Mouse (Mus musculus) thymus, adult 18-20 months (tissue): ENCODE data around the gene Pla2g2d.

ENCODE experiments used
- DNase-seq, 2 experiments: peaks; one replicate each; pipeline ENCODE4 v3.0.0; 2022; ENCODE audit warnings: mixed read lengths in 2 of 2

Gene Pla2g2d

DNA sequence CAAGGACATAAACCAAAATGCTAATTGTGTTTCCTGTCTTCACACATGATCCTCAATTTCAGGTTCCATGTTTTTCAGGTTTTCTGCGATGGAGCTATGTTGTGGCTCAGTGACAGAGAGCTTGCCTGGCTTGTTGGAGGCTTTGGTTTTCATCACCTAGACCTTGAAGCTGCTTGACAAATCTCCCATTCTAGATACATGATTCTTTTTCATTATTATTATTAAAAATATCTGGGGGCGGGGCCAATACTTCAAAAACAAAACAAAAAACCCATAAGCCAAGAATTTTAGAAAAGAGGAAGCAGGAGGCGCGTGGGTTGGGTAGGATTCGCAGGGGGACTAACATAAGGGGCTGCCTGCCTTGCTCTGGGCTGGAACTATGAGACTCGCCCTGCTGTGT is at the start of gene Pla2g2d:
TSS of gene Pla2g2d (plus strand) at position 301 of the 400 bp plus-strand sequence.
- DNase-seq = no peak

DNA sequence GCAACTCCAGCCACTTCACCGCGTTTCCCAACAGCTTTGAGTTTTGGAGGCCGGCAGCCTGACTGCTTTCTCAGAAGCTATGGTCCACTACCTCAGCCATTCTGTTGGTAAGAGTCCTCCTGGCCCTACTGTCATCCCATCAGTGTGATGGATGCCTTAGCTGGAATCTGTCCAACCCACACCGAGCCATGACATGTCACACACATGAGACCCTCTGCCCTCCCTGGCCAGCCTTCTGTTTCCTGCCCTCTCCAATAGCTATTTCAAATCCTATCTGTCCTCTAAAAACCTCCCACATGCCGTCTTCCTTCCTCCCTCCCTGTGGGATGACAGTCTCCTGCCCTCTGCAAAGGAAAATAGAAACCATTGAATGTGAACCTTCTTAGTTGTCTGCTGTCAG is 49.8 kb upstream of the Pla2g2d start:
- DNase-seq = no peak

DNA sequence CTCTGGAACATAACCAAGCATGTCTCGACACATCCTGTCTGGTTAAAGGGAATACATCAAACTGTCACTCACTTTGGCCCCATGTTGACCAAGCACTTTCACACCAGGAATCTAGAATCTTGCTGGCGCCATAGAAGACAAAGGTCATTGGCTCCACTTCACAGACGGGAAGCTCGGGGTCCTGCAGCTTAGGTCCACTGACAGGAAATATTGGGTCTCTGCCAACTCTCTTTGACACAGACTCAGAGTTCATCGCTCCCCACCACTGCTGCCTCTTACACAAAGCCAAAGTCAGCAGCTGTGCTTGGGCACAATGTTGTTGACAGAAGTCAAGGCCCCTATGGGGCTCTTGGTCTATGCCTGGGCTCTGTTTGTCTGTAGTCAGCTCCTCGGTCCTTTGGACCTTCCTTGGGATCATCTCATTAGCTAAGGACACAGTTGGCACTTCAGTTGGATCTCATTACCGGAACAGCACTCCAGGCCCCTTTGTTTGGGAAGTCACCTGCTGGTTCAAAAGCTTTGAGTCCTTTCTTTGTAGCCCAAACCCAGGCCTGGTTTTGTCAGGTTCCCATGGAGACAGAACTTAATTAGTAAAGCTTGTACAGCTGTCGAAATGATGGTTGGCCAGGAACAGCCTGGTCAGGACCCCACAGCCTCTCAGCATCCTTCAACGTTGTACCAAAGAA is 46.4 kb upstream of the Pla2g2d start:
- no peak for DNase-seq

DNA sequence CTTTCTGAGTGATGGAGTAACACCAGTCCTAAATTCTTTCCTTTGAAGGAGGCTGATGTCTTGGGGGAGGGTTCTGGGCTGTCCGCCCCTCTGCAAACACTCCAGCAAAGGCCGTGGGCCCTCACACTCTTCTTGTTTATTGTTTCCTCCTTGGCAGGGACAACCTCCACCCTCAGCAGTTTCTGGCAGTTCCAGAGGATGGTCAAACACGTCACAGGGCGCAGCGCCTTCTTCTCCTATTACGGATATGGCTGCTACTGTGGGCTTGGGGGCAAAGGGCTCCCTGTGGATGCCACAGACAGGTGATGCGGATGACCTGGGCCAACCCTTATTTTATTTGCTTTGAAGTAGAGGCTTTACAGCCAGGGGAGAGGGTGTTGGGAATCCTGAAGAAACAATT is 41.4 kb upstream of the Pla2g2d start:
- no peak for DNase-seq

DNA sequence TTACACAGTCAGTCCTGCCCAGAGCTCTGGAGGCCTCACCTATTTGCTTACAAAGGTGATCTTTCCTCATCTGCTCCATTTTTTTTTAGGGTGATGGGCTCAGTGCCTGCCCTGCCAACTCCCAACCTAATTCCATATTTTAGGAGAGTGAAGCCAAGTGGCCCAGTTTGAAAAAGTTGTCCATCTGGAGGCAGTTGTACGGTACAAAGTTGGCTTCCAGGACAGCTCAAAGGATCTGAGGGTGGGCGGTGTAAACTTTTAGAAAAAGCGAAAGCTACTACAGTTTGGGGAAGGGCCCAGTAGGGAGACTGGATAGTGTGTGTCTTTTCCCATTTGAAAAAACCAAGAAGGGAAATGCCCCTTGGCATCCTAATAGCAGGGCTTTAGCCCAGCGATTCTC is 40.7 kb upstream of the Pla2g2d start:
- DNase-seq = no peak

DNA sequence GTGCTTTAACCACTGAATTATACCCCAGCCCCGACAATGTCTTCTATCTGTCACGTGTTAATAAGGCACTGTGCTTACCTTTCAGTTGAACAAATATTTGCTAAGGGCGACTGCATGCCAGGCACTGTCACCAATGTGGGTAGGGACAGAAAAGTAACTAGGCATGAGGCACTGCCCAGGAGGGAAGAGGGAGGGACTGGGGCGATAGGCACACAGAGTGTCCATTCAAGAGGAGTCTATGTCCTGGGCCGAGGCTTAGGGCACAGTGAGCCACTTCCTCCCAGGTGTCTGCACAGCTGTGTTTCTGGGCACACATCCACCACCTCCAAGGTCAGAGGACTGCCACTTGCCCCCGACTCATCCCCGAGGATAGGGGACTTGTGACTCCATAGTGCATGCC is 38.5 kb upstream of the Pla2g2d start, which contains the start of gene Ubxn10:
TSS of gene Ubxn10 (minus strand) at position 137 of the 400 bp plus-strand sequence.
- DNase-seq = no peak

DNA sequence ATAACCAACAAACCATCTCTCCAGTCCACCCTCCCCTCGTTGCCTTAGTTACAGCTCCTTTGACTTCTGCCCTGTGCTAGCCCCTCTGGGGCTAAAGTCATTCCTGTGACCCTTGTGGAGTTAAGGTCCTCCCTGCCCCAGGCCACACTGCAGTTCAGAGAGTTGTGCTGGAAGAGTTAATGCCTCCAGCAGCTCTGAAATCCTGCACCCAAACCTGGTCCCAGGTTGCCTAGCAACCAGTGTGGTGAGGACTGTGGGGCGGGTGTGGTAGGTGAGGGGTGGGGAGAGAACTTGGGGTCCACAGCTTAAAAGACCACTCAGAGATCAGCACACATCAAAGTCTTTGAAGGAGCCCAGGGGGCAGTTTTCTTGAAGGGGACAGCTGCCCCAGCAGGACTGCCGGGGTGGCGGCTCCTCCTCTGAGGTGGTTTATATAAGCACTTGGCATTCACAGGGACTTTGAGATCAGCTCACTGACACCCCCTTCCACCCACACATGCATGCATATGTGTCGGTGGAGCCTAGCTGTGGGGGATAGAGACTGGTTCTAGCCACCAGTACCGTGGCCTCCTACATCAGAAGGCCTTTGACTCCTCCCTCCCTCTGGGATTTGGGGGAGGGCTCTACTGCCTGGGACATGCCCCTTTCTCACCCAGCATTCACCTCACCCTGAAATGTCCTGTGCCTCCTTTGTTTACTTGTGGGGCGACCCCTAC is 36.2 kb upstream of the Pla2g2d start:
- no peak for DNase-seq

DNA sequence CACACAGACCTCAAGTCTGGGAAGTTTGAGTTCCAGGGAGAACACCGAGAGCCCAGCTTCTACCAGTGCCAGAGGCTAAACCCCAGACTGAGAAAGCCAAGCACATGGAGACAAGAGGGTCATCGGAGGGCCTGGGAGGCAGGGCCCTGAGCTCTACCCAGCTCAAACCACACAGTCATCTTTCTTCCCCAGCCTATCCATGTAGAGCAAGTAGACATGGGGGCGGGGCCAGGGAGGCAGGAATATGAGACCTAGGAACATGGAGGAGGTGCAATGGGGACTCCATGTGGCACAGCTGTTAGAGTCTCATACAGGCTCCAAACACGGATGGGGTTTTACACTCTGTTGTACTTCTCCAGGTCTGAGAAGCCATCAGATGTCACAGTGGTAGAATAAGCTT is 29.7 kb upstream of the Pla2g2d start:
- no peak for DNase-seq

DNA sequence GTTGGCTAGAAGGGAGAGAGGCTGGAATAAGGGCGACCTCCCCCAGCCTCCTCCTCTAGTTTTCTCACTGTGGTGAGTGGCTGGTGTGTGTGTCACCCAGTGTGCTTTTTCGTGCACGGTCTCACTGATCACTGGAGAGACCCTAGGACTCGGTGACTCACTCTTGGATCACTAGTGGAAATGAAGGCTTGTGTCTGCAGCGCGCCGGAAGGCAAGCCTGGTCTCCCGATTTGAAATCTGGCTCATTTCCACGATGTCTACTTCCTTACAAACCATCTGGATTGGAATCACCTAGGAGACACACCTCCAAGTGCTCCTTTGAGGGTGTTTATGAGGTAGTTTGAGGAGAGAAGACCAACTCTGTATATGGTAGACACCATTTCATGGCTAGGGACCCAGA is 28.7 kb upstream of the Pla2g2d start:
- DNase-seq = no peak

DNA sequence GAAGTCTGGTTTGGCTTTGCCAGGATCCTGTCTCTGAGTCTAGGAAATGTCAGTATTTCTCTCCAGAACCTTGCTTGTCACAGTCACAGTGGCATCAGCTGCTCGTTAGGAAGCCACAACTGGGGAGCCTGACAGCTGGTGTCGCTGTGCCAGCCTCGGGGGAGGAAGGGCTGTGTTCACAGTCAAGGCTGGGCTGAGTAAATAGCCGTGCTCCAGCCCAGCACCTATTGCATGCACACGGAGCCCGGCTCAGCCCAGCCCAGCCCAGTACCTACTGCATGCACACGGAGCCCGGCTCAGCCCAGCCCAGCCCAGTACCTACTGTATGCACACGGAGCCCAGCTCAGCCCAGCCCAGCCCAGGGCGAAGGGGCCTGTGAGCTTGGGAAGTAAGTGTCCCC is 27.7 kb upstream of the Pla2g2d start:
- DNase-seq = peak in 1 of 2 experiments; percentile 19

DNA sequence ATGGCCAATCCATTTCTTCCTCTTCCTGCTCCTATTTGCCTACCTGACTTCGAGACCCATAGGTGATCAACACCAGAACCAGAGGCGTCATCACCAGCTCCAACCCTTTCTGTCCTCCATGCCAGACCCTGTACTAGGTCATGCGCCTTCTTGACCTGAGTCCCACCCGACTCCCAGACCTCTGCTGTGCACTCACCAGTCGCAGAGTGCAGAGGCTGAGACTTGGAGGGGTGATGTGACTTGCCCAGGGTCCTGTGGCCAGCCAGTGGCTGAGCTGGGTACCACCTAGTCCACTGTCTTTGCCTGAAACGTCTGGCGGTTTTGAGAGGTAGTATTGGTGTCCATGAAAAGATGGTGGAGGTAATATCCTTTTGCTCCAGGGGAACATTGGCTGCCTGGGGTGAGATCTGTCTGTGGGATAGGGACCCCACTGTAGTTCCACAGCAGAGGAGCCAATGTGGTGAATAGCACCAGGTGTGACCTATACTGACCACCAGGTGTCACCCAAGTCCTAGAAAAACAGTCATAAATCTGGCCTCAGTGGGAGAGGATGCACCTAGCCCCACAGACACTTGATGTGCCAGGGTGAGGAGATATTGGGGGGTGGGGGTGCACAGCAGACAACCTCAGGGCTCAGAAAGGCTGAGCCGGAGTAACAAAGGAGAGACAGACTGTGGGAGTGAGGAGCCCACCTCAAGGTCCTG is 27.0 kb upstream of the Pla2g2d start:
- DNase-seq = no peak

DNA sequence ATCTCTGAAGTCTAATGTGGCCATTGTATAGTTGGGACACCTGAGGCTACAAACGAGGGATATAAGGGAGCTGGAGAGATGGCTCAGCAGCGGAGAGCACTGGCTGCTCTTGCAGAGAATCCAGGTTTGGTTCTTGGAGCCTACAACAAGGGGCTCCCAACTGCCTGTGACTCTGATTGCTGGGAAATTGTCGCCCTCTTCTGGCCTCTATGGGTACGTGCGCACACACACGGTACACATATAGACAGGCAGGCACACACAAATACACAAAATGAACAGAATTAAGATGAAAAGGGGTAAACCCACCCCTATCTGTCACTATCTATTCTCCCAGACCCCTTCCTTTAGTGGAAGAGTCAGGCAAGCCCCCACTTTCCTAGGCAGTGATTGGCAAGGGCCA is 22.9 kb upstream of the Pla2g2d start:
- DNase-seq = no peak

DNA sequence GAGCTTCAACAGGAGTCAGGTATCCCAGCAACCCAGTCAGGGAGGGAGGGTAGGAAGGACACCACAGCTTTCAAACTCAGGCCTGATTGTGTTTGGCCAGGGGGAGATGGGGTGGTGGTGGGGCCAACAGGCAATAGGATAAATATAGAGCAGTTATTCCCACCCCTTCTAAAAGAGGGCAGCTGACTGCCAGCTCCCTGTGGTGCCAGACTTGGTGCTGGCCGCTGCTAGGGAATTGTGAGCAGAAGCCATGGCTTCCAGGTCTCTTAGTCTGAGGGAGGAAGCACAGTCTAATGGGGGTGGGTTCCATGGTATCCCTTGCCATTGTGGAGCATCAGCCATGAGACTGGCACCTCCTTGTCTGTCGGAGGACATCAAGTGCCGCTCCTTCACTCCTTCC is 21.9 kb upstream of the Pla2g2d start:
- DNase-seq = no peak

DNA sequence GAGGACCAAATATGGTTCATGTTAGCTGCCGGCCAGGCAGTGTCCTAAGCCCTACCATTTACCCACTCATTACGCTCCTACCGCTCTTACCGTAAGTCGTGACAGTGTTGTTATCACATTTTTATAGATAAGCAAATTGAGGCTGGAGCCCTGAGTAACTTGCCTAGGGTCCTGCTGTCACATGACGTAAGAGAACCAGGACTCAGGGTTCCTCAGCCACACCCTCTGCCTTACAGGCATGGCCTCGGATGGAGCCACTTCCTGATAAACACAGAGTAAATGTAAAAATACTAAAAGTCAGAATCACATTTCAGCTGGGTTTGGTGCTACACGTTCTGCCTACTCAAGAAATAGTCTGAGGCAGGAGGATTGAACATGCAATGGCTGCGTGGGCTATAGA is 21.1 kb upstream of the Pla2g2d start:
- DNase-seq = no peak

DNA sequence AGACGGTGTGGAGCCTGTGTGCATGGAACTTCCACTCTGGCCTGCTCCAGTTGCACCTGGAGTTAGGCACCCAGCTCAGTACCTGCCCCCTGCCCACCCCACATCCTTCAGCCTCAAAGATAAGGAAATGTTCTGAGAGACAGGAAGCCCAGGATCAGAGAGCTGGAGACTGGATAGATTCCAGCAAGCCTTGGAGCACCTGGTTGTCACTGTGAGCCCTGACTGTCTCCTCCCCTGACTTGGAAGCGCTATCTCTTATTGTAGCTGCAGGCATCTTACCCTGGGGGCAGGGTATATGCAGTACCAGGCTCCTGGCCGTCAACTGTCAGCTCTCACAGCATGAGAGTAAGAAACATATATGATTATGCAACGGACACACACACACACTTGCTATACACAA is 20.1 kb upstream of the Pla2g2d start:
- DNase-seq = no peak

DNA sequence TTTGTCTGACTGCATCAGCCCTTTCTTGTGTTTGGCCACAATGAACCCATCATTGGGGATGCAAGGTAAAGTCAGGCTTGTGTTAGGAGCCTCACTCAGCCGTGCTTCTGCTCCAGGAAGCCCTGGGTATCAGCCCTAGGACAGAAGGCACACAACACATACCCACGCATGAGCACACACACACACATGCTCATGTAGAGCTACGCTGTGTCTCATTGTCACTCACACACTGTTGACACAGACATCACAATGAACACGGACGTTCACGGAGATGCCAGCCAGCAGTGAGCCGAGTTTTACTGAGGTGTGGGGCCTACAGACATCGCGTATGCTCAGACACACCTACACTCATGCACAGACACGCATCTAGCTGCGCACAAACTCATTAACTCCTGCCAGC is 19.6 kb upstream of the Pla2g2d start:
- no peak for DNase-seq

DNA sequence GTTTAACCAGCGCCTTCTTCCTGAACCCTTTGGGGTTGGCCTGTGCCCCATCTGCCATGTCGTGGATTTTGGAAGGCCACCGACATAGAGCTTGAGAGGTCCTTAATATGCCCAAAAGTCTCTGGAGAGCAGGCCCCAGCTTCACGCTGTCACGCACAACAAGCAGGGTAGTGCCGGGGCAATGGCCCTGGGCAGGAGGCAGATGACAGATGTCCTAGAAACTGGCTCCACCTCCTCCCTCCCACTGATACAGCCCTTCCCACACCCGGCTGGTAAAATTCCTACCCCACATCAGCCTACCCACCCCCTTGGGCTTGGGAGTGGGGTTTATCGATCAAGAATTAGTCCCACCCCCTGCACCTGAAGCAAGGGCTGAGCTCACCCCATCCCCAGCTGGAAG is 18.1 kb upstream of the Pla2g2d start, which contains the start of gene Pla2g2f:
TSS of gene Pla2g2f (minus strand) at position 211 of the 400 bp plus-strand sequence.
- DNase-seq = no peak

DNA sequence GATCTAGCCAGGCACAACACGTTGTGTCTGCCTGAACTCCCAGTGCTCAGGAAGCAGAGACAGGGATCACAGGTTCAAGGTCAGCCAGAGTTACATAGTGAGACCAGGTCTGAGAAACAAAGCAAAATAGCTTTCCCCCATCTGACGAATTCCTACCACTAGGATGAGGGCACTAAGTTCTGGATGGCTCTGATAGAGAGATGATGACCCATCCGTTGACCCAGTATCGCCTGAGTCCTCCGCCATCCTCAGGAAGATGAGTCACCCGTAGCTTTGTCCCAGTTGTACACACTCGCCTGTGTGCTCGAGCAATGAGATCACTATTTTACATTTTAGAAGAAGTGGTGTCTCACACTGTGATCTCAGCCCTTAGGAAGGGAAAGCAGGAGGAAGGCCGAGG is 13.3 kb upstream of the Pla2g2d start:
- DNase-seq = no peak

DNA sequence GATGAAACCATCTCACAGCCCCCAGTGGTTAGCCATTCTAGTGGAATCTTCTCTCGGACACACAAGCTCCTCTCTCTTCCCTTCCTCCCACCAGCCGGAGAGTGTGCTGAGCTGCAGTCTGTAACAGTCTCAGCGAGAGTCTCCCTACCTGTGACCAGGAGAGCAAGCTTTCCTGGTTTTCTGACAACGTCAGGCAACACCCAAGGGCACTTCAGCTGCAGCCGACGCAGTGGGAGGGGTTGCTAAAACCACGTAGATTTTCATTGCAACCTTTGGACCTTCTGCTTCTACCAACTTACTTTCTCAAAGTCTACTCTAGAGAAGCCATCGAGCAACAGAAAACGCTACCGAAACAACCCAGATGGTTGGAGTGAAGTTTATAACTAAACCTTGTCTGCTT is 3.6 kb upstream of the Pla2g2d start:
- no peak for DNase-seq

DNA sequence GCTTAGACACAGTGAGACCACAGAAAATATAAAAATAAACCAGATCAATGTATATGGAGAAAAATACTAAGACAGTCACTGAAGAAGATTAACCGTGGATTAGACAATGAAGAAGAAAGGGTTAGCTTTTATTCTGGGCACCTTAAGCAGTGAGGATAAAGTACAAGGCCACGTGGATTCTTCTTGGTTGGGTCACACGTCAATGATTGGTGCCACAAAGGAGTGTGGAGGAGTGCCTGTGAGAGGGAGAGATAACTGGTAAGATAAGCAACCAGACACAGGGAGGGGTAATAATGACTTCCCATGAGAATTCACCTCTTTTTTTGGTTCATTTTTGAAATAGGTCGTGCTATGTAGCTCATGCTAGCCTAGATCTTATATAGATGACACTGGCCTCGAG is 3.1 kb upstream of the Pla2g2d start:
- no peak for DNase-seq

DNA sequence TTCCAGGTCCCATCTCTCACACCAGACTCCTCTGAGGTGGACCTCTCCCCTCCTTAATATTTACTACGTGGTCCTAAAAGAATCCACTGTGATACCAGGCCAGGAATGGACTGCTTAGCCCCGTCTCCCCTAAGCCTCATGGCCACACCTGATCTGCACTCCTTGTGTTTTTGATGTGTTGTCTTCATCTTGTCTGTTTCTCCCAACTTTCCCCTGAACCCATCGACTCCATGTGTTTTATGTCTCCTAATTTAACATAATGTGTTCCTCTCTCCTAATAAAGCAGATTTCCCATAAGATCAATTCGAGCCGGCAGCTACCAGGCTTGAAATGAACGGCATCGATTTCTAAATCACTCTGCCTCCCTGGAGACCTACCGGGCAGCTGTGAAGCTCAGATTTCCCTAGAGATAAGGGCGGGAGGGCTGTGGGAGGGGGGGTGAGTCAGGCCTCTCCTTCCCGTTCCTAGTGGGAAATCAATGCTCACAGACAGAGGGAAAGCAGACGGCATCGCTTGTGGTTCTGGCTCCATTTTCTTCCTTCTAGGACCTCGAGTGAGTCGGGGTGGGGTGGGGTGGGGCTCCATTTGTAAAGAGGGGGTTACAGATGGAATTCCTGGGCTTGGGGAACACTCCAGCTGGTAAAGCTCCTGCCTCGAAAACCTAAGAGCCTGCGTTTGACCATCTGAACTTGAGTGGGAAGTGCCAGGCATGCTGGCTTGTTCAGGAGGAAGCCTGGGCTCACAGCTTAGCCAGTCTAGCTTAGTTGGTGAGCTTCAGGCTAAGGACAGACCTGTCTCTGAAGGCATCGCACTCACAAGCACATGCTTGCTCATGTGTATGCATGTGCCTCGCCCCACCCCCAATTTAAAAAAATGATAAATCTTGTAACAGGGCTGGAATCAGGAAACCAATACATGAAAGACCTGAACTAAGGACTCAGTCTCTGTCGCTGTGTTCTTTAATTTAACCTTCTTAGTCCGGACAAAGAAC is 2.2 kb downstream of the Pla2g2d start:
- no peak for DNase-seq

DNA sequence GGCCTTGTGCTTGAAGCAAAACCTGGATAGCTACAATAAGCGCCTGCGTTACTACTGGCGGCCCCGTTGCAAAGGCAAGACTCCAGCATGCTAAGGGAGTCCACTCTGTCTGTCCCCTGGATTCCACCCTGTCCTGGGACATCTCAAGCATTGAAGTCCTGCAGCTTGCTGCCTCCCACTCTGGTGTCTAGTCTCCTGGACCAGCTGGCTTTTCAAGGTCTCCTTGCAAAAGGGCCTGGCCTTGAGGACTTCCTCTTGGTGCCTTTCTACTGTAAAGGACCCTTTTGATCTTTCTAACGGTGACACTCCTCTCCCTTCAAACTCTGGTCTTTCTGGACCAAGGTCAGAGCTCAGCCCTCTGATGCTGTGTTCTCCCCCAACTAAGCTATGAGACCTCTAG is 4.8 kb downstream of the Pla2g2d start:
- DNase-seq = no peak

DNA sequence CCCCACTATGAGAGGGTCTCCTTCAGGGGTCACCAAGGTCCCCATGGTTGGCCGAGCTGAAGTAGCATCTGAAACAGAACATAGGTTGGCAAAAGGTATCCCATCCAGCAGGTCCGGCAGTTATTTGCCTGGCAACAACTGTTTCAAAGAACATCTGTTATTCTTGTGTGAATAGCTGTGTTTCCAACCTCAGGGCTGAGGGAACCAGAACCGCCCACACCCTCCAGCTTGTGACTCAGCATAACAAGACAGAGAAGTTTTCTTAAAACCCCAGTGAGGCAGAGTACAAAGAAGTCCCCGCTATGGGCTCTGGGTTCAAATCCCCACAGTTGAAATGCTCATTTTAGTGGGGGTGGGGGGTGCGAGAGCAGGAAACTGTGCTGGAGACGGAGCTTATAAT is 6.6 kb downstream of the Pla2g2d start:
- DNase-seq = no peak
